Mouse (Mus musculus) layer of hippocampus, postnatal 10 days (tissue): ENCODE measurements around the gene Adgrg1. TPM values are rescaled to one million over a fixed set of nuclear protein-coding genes. Genes with fewer than 3 reads are reported as not detected.

Experiments
- DNase-seq, 2 experiments: peaks; one replicate each; pipeline ENCODE4 v3.0.0; 2021; ENCODE audit warnings: low spot score in 2 of 2
- total RNA-seq, 2 experiments: library from RNA; stranded (reverse); gene quantifications; 2 replicates each; pipeline ENCODE4 v1.2.3; 2021

Adgrg1 gene
- total RNA-seq, 2 experiments from 2014 or later: 160 to 164 TPM

- no peak for DNase-seq
Measured at GRCm38 (mm10) chr8:94973786-94974185, 765 bp upstream of the Adgrg1 start.

- DNase-seq: no peak
Measured at GRCm38 (mm10) chr8:94976651-94977417, 2.3 kb downstream of the Adgrg1 start.

GRCm38 (mm10) chr8:94978131-94978530, 3.6 kb downstream of the Adgrg1 start:
- DNase-seq: peak; percentile 40 to 54

DNA sequence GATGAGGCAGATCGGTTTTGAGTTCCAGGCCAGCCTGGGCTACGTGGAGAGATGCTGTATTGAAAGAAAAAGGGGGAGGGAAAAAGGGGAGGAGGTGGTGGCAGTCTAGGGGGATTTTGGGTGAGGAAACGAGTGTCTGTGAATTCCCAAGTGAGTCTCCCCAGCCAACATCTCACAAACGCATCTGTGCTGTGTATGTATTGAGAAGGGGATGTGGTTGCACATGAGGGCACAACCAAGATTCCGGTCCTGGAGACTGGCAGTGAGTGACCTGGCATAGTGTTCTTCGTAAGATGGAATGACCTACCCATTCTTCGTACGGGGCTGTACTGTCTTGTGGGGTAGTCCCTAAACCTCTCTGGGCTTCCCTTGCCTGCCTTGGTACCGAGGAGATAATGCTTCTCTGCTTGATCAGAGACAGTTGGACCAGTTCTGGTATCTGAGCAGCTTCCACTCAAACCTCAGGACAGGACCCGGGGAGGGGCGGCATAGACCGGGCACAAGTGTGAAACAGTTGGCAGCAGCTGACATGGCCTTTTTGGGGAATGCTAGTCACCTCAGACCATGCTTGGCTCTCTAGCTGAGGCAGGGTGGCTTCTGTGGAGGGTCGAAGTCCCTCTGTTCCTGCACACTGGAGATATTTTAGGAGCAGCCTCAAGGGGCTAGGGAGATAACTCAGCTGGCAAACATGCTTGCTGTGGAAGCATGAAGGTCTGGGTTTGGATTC, 4.2 kb downstream of the Adgrg1 start:
- DNase-seq: peak in 1 of 2 experiments; percentile 8

DNA sequence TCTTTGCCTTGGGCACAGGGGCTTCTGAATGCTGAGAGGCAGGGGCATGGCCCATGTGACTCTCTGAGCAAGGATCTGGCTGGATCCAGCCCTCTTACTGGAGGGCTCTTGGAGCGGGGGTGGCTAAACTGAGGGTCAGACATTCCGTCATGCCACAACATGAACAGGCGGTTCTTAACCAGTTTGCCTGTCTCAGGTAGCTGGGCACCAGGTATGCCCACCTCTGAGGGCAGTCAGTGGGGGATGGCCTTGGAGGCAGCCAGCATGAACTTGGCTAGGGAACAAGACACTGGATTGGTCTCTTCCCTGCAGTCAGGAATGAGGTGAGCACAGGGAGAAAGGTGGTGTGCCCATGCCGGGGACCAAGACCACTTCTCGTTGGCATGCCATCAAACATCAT, 5.6 kb downstream of the Adgrg1 start:
- DNase-seq: no peak

DNA sequence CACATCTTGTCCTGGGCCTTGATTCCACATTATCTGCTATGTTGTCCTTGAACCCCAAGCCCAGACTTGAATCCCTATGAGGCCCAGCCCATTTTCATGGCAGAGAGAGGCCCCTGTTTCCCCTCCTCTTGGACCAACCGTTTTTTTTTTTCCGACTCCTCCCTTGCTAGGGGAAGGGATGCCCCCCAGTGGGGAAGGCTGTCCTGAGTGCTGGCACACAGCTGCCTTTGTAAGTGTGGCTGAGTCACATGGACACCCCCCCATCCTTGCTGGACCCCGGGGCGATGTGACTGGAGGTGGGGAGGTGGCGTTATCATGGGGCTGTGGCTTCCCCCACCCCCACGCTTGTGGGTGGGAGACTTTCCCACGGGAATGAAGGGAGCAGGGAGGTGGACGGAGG, 6.4 kb downstream of the Adgrg1 start:
- DNase-seq: peak in 1 of 2 experiments; percentile 21

DNA sequence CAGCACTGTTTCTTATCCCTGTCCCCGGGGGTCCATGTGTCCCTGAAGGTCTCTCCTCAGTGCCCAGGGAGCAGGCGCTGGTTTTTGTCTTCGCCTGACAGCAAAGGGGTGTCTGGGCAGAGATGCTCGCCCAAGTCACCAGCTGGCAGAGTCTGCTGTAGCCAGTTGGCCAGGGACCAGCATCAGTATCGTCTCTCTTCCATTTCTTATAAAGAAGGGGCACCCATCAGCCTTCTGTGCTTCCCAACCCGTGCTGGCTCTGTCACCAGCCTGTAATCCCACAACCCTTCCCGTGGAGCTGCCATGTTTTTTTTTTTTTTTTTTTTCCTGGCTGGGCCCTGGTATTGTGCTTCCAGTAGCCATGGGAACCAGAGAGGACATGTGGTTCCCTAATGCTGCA, 7.3 kb downstream of the Adgrg1 start:
- peak; percentile 59 to 74 for DNase-seq

- no peak for DNase-seq
Measured at GRCm38 (mm10) chr8:94983146-94983545, 8.6 kb downstream of the Adgrg1 start.

DNA sequence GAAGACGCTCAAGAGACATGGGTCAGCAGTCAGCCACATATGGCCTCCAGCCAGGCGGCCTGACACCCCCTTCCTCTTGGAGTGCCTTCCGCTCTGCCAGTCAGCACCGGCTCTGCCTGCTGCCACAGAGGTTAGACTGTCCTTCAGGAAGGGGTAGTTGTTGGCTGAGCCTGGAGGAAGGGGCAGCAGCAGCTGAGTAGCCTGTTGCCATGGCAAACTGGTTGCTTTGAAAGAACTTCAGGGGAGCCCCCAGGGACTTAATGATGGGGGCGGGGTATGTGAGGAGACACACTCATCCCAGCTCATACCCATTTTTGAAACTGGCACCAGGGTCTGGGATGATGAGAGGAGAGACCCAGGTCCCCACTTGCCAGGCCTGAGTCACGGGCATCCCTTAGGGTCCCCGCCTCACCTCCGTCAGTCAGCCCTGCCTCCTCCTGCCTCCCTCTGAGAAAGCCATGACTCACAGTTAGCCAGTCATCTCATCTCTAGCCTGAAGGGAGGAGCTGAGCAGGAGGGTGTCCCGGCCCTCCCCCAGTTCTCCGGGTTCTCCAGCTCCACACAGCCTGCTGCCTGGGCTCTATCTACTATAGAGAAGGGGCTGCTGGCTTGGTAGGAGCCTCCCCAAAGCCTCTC, 9.4 kb downstream of the Adgrg1 start:
- DNase-seq: peak; percentile 66 to 67

- peak in 1 of 2 experiments; percentile 45 for DNase-seq
Measured at GRCm38 (mm10) chr8:94985023-94985422, 10.5 kb downstream of the Adgrg1 start.

DNA sequence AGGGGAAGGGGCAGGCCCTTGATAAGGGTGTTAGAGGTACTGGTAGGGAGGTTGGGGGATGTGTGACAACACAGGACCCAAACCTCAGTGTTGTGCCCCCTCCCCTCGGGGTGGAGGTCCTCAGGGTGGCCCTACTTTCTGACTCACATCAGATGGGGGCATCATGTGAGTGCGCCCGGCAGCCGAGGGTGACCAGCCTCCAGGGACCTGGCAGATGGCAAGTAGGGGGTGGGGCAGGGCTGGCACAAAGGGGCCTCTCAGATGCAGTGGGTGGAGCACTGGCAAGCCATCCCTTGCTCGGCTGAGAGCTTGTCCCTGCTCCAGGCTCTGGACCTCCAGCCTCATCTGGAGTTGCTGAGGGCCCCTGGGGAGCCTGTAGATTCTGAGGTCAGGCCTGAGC, 12.1 kb downstream of the Adgrg1 start:
- DNase-seq: peak; percentile 77 to 82

DNA sequence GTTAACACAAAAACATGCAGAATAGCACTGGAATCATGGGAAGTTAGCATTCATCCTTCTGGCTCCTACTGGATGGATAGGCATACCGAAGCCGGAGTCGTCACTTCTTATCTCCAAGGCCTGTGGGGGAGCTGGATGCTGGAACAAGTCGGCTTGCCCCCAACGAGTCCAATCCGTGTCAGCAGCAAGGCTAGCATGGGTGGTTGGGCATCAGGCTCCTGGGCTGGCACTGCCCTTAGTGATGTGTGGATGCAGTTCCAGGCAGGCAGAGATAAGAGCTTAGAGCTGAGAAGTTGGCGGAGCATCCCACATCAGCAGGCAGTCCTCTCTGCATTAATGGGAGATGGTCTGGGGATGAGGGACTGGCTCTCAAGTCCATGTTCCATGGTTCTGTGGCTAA, 13.0 kb downstream of the Adgrg1 start:
- peak in 1 of 2 experiments; percentile 23 for DNase-seq

DNA sequence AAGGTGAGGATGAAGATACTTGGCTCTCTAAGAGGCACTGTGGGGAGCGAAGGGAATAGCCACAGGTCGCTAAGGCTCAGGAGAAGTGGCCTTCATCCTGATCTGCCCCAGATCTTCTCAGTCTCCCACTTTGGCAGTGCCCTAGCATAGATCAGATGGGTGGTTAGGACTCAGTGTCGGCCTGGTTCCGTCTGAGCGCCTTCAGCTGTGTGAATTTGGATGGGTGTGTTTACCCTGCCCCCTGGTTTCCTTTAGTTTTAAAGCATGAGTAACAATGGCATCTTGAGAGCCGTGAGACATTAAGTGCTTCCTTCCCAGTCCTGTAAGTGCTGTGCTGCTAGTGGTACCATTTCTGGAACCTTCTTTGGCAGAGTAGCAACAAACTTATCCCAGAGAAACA, 14.1 kb downstream of the Adgrg1 start:
- no peak for DNase-seq

GRCm38 (mm10) chr8:94989711-94990110, 15.2 kb downstream of the Adgrg1 start:
- no peak for DNase-seq

DNA sequence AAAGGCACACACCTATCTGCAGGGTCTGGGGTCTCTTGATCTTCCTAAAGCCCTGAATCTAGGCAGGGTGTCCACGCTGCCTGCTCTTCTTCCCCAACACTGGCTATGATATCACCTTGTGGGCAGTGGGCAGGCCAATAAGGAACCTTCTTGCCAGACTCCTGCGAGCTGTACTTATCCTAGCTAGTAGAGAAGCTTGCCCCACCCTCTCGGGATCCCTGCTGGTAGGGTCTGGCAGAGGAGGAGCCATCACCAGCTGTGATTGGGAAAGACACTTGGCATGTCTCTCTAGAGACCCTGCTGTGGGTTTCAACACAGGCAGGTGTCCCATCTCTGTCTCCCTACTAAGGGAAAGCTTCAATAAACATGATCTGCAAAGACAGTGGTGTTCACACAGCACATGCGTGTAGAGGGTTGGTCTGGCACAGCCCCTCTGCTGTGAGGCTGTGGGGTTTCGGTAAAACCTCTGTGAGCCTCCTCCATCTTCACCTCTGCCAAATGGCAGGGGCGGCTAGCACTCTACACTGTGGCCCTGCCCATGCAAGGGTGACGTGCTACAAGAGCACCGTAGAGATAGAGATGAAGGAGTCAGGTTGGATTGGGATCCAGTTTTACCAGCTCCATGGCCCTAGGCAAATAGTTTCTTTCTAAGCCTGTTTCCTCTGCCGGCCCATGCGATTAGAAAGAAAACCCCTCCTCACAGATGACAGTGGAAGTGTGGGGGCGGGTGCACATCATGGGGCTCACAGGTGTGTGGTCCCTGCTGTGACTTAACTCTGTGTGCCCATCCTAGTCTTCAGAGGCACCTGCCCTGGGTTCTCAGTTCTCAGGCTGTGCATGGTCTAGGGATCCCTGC, 16.3 kb downstream of the Adgrg1 start:
- peak in 1 of 2 experiments; percentile 29 for DNase-seq

- DNase-seq: peak in 1 of 2 experiments; percentile 32
Measured at GRCm38 (mm10) chr8:94991454-94991994, 17.0 kb downstream of the Adgrg1 start.

DNA sequence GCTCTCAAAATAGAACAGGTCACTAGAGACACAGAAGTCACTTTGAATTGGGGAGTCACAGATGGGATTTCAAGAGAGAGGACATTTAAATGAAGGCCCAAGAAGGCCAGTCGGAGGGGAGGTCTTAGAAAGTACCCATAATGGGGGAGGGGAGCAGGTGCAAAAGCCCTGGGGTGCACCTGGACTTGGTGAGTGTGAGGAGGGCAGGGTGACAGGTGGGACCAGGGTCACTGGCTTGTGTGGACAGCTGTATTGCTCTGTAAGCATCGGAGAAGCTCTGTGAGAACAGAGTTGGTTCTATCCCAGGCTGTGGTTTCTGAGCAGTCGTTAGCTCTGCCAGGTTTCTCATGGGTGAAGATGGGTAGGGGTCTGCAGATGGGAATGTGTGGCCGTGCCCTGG, 17.5 kb downstream of the Adgrg1 start:
- DNase-seq: peak in 1 of 2 experiments; percentile 18

- peak; percentile 75 to 83 for DNase-seq
Measured at GRCm38 (mm10) chr8:94992534-94992933, 18.0 kb downstream of the Adgrg1 start.

- peak in 1 of 2 experiments; percentile 71 for DNase-seq
Measured at GRCm38 (mm10) chr8:94992996-94993724, 18.6 kb downstream of the Adgrg1 start.

- DNase-seq: peak; percentile 93
Measured at GRCm38 (mm10) chr8:94994006-94994405, 19.5 kb downstream of the Adgrg1 start.
